Comparison of ENCODE assay signal across 25 mouse cellular contexts in genomic region chr9:24879662-24880061, GRCm38 (mm10).
DNase-seq lines count a peak whose midpoint lies in the region; ATAC-seq and TF ChIP-seq lines count a peak whose summit lies in the region.
"Had no signal": no experiment of that assay in that cellular context is flagged by ENCODE, and none has a peak within 500 bp of the region (broad histone marks: within the 10 kb centered on the region; RNA-seq: fewer than 3 reads in every experiment).

No protein-coding gene starts in this region.

- no peak overlapping the region for H3K27ac ChIP-seq in CH12.LX (ENCODE audit: insufficient read depth, low read depth)
- H3K27ac ChIP-seq: embryonic facial prominence, embryonic 15.5 days; forebrain, embryonic 10.5 days; forebrain, embryonic 15.5 days; heart, adult 2 months; hindbrain, embryonic 12.5 days; intestine, embryonic 15.5 days had no signal

- TF ChIP-seq EP300 in CH12.LX (IDR thresholded peaks at IDR 0.05; ENCODE audit: low read length): no peak

- no peak overlapping the region for H3K4me3 ChIP-seq in CH12.LX (replicated peaks in 1 of 3; ENCODE audit: low read depth in 2 of 3, low read length in 2 of 3, poor library complexity in 1 of 3)
- H3K4me3 ChIP-seq: embryonic facial prominence, embryonic 15.5 days; erythroblast, embryonic 14.5 days; forebrain, embryonic 10.5 days; forebrain, embryonic 15.5 days; heart, adult 2 months; hindbrain, embryonic 12.5 days; intestine, embryonic 15.5 days had no signal

- no peak overlapping the region for H3K9ac ChIP-seq in CH12.LX (ENCODE audit: insufficient read depth, low read depth)
- H3K9ac ChIP-seq: embryonic facial prominence, embryonic 15.5 days; forebrain, embryonic 15.5 days; hindbrain, embryonic 12.5 days; intestine, embryonic 15.5 days had no signal

- no peak for TF ChIP-seq RAD21 in CH12.LX (IDR thresholded peaks at IDR 0.05; ENCODE audit: low read depth, low read length)

- dilution Hi-C loops in CH12.LX (cut with MboI; ENCODE audit: extremely low pct_ligation_motif_present, extremely low pct_unique_long_range_greater_than_20kb, low sequenced_read_pairs): no loop called here

- no peak for TF ChIP-seq POLR2A in CH12.LX (IDR thresholded peaks at IDR 0.05; ENCODE audit: low read depth, low read length)

- in situ Hi-C loops in CH12.LX (cut with MboI; ENCODE audit: low pct_ligation_motif_present, low pct_unique_long_range_greater_than_20kb, low sequenced_read_pairs): no loop called here

- no peak for TF ChIP-seq CTCF in CH12.LX (conservative IDR thresholded peaks at IDR 0.05 in 1 of 2, IDR thresholded peaks at IDR 0.05 in 1 of 2; ENCODE audit: low read depth in 2 of 2, low read length in 2 of 2)

- no peaks in the 10 kb centered on the region for H3K79me2 ChIP-seq in CH12.LX (replicated peaks; ENCODE audit: control insufficient read depth, extremely low read depth, insufficient read depth, poor library complexity, severe bottlenecking)

- peaks cover 0 to 18% of the 10 kb centered on the region in 2 experiments; a peak in 1 of 4 replicates for H3K4me1 ChIP-seq in CH12.LX (ENCODE audit: control insufficient read depth in 1 of 2, insufficient read depth in 2 of 2)
- H3K4me1 ChIP-seq: embryonic facial prominence, embryonic 15.5 days; intestine, embryonic 15.5 days had no signal

- H3K4me2 ChIP-seq in CH12.LX (ENCODE audit: insufficient read depth, low read depth, poor library complexity, severe bottlenecking): no peak overlapping the region
- H3K4me2 ChIP-seq: embryonic facial prominence, embryonic 15.5 days; forebrain, embryonic 15.5 days; heart, embryonic 11.5 days; hindbrain, embryonic 12.5 days; intestine, embryonic 15.5 days had no signal

- H3K36me3 ChIP-seq in CH12.LX (replicated peaks in 1 of 2; ENCODE audit: control insufficient read depth in 1 of 2, insufficient read depth in 1 of 2, low read length in 1 of 2): no peaks in the 10 kb centered on the region
- H3K36me3 ChIP-seq: embryonic facial prominence, embryonic 15.5 days; forebrain, embryonic 10.5 days; forebrain, embryonic 15.5 days; hindbrain, embryonic 12.5 days; intestine, embryonic 15.5 days had no signal

- H3K27me3 ChIP-seq in CH12.LX (replicated peaks): no peaks in the 10 kb centered on the region
- H3K27me3 ChIP-seq: embryonic facial prominence, embryonic 15.5 days; forebrain, embryonic 15.5 days; intestine, embryonic 15.5 days; Patski had no signal

- no peak for ATAC-seq in frontal cortex, adult (ENCODE audit: low TSS enrichment)
- ATAC-seq: hindbrain, embryonic 16.5 days; intestine, embryonic 15.5 days; Patski had no signal

- DNase-seq in heart, adult 11 months: peak; percentile 19
- DNase-seq in heart, postnatal 4 days: no peak
- peak; percentile 5 for DNase-seq in 416B (ENCODE audit: low read depth)
- DNase-seq in CH12.LX (ENCODE audit: extremely low read depth): peak; percentile 33
- peak; percentile 2 for DNase-seq in naive thymus-derived CD4-positive, alpha-beta T cell, adult 2 months (ENCODE audit: low read depth)
- no peak for DNase-seq in kidney, postnatal 14 days
- DNase-seq in layer of hippocampus, postnatal 25 days (ENCODE audit: extremely low spot score in 1 of 2, low spot score in 1 of 2): no peak
- DNase-seq: adrenal gland, adult 2 months; adrenal gland, postnatal 25 days; cerebellum, adult 18-20 months; cerebellum, adult 9-11 months; embryo, embryonic 11 days; gastrocnemius, postnatal 10 days; heart, adult 2 months; heart, postnatal 36 days had no signal

- H3K9me3 ChIP-seq in CH12.LX (replicated peaks; ENCODE audit: low read length): no peaks in the 10 kb centered on the region
- H3K9me3 ChIP-seq: embryonic facial prominence, embryonic 15.5 days; forebrain, embryonic 10.5 days; forebrain, embryonic 15.5 days; hindbrain, embryonic 12.5 days; intestine, embryonic 15.5 days had no signal

TF ChIP-seq in CH12.LX, 34 proteins besides CTCF, POLR2A, EP300 and RAD21:
- TF ChIP-seq UBTF (IDR thresholded peaks at IDR 0.05; ENCODE audit: low read depth, low read length) (no peak), CHD2 (IDR thresholded peaks at IDR 0.05; ENCODE audit: low read length) (no peak), USF1 (IDR thresholded peaks at IDR 0.05; ENCODE audit: low read depth, low read length) (no peak), HCFC1 (IDR thresholded peaks at IDR 0.05; ENCODE audit: low read depth, low read length) (no peak), SIN3A (IDR thresholded peaks at IDR 0.05; ENCODE audit: low read length) (no peak), MAFK (IDR thresholded peaks at IDR 0.05; ENCODE audit: insufficient replicate concordance, low read length) (no peak), ZKSCAN1 (IDR thresholded peaks at IDR 0.05; ENCODE audit: borderline replicate concordance, low read depth, low read length) (no peak), KAT2A (IDR thresholded peaks at IDR 0.05; ENCODE audit: insufficient replicate concordance, low read length) (no peak), PAX5 (IDR thresholded peaks at IDR 0.05; ENCODE audit: low read length) (no peak), NELFE (IDR thresholded peaks at IDR 0.05; ENCODE audit: low read depth, low read length) (no peak), TCF12 (IDR thresholded peaks at IDR 0.05; ENCODE audit: low read depth, low read length) (no peak), POLR2AphosphoS2 (IDR thresholded peaks at IDR 0.05; ENCODE audit: low read depth, low read length) (no peak), MAZ (IDR thresholded peaks at IDR 0.05; ENCODE audit: low read depth, low read length) (no peak), ZMIZ1 (IDR thresholded peaks at IDR 0.05; ENCODE audit: low read depth, low read length) (no peak), ZC3H11A (IDR thresholded peaks at IDR 0.05; ENCODE audit: low read depth, low read length) (no peak), ELF1 (IDR thresholded peaks at IDR 0.05; ENCODE audit: low read depth, low read length) (no peak), IRF4 (IDR thresholded peaks at IDR 0.05; ENCODE audit: low read depth, low read length) (no peak), USF2 (conservative IDR thresholded peaks at IDR 0.05; ENCODE audit: low read depth, low read length) (no peak)

Comparison
In these comparisons a context has a peak if more than half of its experiments do, and no peak if none do; other contexts are left out.
1. DNase-seq: peak in heart, adult 11 months (single experiment), 416B (single experiment), CH12.LX (single experiment) and naive thymus-derived CD4-positive, alpha-beta T cell, adult 2 months (single experiment); none in heart, postnatal 4 days (single experiment), kidney, postnatal 14 days (single experiment) and layer of hippocampus, postnatal 25 days (0 of 2).